Mouse (Mus musculus) embryonic facial prominence, embryonic 11.5 days (tissue): ENCODE measurements around the gene Mblac1. TPM values are rescaled to one million over a fixed set of nuclear protein-coding genes. Genes with fewer than 3 reads are reported as not detected.
A peak's percentile ranks its signal among the peaks of the same experiment; 100 is the strongest.

Source experiments
- ATAC-seq: fragments of 200-750 bp; cut with Nextera tagmentation; replicated peaks from 2 replicates; pipeline ENCODE4 v1.8.0; 2017; ENCODE audit warnings: low read depth; ENCODE audit not compliant: insufficient number of reproducible peaks, low FRiP score, low TSS enrichment
- DNase-seq: peaks from one replicate; pipeline ENCODE4 v3.0.0-alpha.2; 2015; ENCODE audit warnings: low spot score
- H3K27ac ChIP-seq: fragments of 300-500 bp; sonication (generic); replicated peaks from 2 replicates; pipeline ENCODE4 v1.5.1; 2014; ENCODE audit warnings: mild to moderate bottlenecking, low read depth, low read length, control low read depth
- H3K27me3 ChIP-seq: fragments of 300-500 bp; sonication (generic); 2 replicates; pipeline ENCODE4 v1.6.1; 2014; ENCODE audit warnings: mild to moderate bottlenecking, low read length, moderate library complexity, mixed read lengths; ENCODE audit not compliant: control insufficient read depth, insufficient read depth
- H3K36me3 ChIP-seq: fragments of 300-500 bp; sonication (generic); replicated peaks from 2 replicates; pipeline ENCODE4 v1.6.1; 2014; ENCODE audit warnings: low read depth, mild to moderate bottlenecking, low read length, moderate library complexity, mixed read lengths; ENCODE audit not compliant: control insufficient read depth, insufficient read depth
- H3K4me1 ChIP-seq: fragments of 300-500 bp; sonication (generic); 2 replicates; pipeline ENCODE4 v1.6.1; 2014; ENCODE audit warnings: low read length, mixed read lengths; ENCODE audit not compliant: control insufficient read depth, insufficient read depth
- H3K4me2 ChIP-seq: fragments of 300-500 bp; sonication (generic); 2 replicates; pipeline ENCODE4 v1.6.1; 2014; ENCODE audit warnings: low read depth, mild to moderate bottlenecking, control low read depth, low read length, moderate library complexity
- H3K4me3 ChIP-seq: fragments of 300-500 bp; sonication (generic); 2 replicates; pipeline ENCODE4 v1.5.1; 2014; ENCODE audit warnings: low read depth, low read length, control low read depth
- H3K9ac ChIP-seq: fragments of 300-500 bp; sonication (generic); replicated peaks from 2 replicates; pipeline ENCODE4 v1.6.1; 2014; ENCODE audit warnings: mild to moderate bottlenecking, control low read depth, low read length
- H3K9me3 ChIP-seq: fragments of 300-500 bp; sonication (generic); replicated peaks from 2 replicates; pipeline ENCODE4 v1.6.1; 2016; ENCODE audit warnings: mild to moderate bottlenecking, low read length, inconsistent platforms, mixed read lengths; ENCODE audit not compliant: control insufficient read depth
- WGBS: fragments of 180-500 bp; shearing (Covaris S2); extraction: QIAGEN DNeasy Blood & Tissue Kit; methylation state at CpG from one replicate; pipeline ENCODE4 v1.1.7; 2014; 5-methylcytosine and 5-hydroxymethylcytosine counted together
- polyA plus RNA-seq: library from polyadenylated mRNA; unstranded; fragments of >200 nt; fragmentation: Nextera tagmentation; extraction: Ambion mirVana; gene quantifications from 2 replicates; pipeline ENCODE4 v1.2.1, GENCODE M21; 2014

The Mblac1 gene
- 8.1 and 8.6 TPM in 2 replicates for polyA plus RNA-seq

DNA sequence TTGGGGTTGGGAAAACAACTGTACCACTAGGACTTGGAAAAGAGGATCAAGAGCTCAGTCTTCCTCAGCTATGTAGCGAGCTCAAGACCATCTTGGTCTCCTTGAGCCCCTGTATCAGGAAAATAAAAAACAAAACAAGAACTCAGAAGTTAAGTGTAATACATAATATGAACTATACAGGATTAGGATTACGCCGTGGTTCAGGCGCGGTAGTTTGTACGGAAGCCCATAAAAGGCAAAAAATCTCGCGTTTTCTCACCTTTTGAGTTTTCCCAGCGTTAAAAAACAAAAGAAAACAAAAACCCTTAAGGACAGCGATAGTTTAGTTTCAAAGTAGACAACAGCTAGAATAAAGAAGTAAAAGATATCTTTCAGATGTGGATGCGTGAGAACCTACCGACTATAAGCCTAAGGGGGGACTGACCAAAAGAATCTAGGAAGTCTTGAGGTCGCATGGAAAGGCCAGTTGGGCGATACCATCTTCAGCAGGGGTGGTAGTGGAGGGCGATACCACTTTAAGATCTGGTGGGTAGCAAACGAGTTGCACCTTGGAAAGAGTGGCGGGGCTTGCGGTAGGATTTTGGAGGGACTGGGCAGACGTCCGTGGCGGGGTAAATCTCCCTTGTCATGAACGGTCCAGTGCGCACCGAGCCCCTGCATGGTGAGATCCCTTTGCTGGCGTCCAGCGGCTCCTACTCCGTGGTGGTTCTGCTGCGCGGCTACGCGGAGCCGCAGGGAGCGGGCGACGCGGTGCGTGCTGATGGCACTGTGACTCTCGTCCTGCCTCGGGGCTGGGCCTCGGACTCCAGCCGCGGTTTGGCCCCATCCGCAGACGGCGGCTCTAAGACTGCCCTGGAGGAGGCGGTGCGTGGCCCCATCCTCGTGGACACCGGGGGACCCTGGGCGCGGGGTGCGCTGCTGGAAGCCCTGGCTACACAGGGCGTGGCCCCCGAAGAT lies at the start of gene Mblac1:
TSS of gene Mblac1 (plus strand) at position 544 of the 957 bp plus-strand sequence.
- H3K36me3 ChIP-seq = peaks cover 4% of the 10 kb centered on the region; the same call in 1 of the 2 replicates
- H3K9me3 ChIP-seq = no peaks in the 10 kb centered on the region
- peak within 1 kb of the TSS; percentile 89 for H3K9ac ChIP-seq
- ATAC-seq = peak; percentile 82
- H3K4me2 ChIP-seq = peak within 1 kb of the TSS; percentile 96
- H3K4me1 ChIP-seq = no peaks in the 10 kb centered on the region
- H3K27ac ChIP-seq = peak within 1 kb of the TSS; percentile 31; the same call in 1 of the 2 replicates
- WGBS = 9% methylated on average over 54 of the region's 54 CpGs
- peak within 1 kb of the TSS; percentile 68 for H3K4me3 ChIP-seq
- H3K27me3 ChIP-seq = no peaks in the 10 kb centered on the region
- peak; percentile 86 for DNase-seq

DNA sequence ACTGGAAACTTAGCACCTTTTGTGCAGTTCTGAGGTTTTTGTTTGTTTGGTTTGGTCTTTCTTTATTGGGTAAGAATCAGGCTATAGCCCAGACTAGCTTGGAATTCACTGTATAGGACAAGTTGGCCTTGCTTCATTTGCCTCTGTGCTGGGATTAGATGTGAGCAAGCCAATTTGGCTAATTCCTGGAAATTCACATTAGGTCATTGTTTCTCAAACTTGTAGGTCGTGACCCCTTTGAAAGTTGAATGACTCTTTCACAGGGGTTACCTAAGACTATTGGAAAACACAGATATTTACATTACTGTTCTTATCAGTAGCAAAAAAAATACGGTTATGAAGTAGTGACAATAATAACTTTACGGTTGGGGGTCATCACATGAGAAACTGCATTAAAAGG lies 39.7 kb upstream of the Mblac1 start:
- no peaks in the 10 kb centered on the region for H3K9me3 ChIP-seq
- H3K4me3 ChIP-seq = peak overlapping the region; percentile 79
- WGBS = 84% methylated on average over 3 of the region's 3 CpGs
- no peak overlapping the region; the same call in 1 of the 2 replicates for H3K9ac ChIP-seq
- peak overlapping the region; percentile 45 for H3K4me2 ChIP-seq
- H3K27me3 ChIP-seq = no peaks in the 10 kb centered on the region
- ATAC-seq (no peak), DNase-seq (no peak)
- H3K4me1 ChIP-seq = no peaks in the 10 kb centered on the region
- H3K36me3 ChIP-seq = peaks cover 9% of the 10 kb centered on the region
- no peak overlapping the region for H3K27ac ChIP-seq

DNA sequence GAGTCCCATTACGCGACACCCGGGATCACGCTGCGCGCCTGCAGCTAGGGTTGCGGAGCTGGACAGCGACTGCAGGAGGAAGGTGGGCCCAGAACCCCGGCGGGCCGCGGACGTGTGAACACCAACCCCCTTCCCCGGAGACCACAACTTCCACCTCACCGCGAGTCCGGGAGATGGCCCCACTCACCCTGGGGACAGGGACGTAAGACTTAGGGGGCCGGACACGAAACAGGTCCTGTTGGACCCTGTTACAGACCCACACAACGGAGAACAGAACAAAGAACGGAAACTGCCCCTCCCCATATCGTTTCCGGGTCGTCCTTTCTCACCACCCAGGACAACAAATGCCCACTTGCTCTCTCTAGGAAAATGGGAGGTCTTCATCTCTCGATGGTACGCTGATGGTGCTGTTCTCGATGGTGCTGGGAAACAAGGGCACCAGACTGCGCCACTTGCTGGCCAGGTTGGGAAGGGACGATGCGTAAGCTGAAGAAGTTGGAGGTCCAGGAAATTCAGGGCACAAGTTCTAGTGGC lies 38.6 kb upstream of the Mblac1 start, which contains the start of gene Zfp113:
TSS of gene Zfp113 (minus strand) at position 302 of the 534 bp plus-strand sequence.
- Histone ChIP-seq H3K36me3 (peaks cover 8% of the 10 kb centered on the region), H3K9ac (peak within 1 kb of the TSS; percentile 93), H3K9me3 (no peaks in the 10 kb centered on the region), H3K4me1 (no peaks in the 10 kb centered on the region), H3K27me3 (no peaks in the 10 kb centered on the region), H3K4me2 (peak within 1 kb of the TSS; percentile 45), H3K27ac (peak within 1 kb of the TSS; percentile 89), H3K4me3 (peak within 1 kb of the TSS; percentile 79)
- ATAC-seq (peak; percentile 94), DNase-seq (peak; percentile 97)
- 0% methylated on average over 31 of the region's 31 CpGs for WGBS

DNA sequence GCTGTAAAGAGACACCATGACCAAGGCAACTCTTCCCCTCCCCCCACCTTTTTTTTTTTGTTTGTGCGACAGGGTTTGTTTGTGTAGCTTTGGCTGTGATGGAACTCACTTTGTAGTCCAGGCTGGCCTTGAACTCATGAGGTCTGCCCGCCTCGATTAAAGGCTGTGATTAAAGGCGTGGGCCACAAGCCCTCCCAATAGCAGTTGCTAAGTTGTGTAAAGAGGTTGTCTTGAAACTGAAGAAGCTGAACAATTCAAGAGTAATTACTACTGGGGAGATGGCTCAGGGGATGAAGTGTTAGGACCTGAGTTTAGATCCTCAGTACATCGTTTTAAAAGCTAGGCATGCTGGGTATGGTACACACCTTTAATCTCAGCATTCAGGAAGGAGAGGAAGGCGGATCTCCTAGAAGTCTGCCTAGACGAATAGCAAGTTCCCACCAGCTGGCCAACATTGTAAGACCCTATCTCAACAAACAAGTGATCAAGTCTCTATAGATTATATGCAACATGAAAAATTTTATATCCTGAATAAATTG lies 33.8 kb upstream of the Mblac1 start:
- peak overlapping the region; percentile 71 for H3K4me3 ChIP-seq
- H3K4me2 ChIP-seq = peak overlapping the region; percentile 47
- peaks cover 8% of the 10 kb centered on the region for H3K36me3 ChIP-seq
- no peaks in the 10 kb centered on the region for H3K27me3 ChIP-seq
- no peak for DNase-seq
- ATAC-seq = no peak
- WGBS = 67% methylated on average over 7 of the region's 7 CpGs
- no peaks in the 10 kb centered on the region for H3K9me3 ChIP-seq
- no peaks in the 10 kb centered on the region for H3K4me1 ChIP-seq
- no peak overlapping the region for H3K27ac ChIP-seq
- peak overlapping the region; percentile 84 for H3K9ac ChIP-seq

DNA sequence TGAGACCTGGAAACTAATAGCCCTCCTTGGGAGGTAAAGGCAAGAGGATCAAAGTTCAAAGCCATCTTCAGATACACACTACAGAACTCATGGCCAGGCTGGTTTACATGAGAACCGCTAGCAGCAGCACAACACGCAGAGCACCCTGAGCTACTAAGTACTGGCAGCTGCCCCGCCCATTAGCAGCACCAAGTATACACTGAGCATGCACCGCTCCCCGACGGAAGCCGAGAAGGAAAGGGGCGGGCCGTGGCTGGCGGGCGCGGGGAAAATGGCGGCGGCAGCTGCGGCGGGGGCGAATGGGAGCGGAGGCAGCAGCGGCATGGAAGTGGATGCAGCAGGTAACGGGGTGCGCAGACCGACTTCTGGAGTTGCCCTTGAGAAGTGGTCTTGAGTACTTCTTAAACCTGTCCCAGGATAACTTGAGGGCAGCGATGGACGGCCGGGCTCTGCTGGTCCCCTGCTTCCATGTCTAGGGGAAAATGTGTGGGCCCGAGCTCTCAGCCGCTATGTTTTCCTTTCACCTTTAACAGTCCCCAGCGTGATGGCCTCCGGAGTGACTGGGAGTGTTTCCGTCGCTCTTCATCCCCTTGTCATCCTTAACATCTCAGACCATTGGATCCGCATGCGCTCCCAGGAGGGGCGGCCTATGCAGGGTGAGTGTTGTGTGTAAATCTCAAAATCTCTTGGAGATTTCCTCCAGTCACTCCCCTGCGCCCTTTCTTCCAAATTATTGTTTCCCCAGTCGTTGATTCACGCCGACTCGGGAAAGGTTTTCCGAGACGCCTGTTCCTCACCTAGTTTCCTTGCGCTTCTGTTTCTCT lies 33.1 kb upstream of the Mblac1 start, which contains the start of gene Cops6:
TSS of gene Cops6 (plus strand) at position 230 of the 824 bp plus-strand sequence.
- ATAC-seq (peak; percentile 96), DNase-seq (peak; percentile 96)
- Histone ChIP-seq H3K4me3 (peak within 1 kb of the TSS; percentile 71), H3K36me3 (peaks cover 12% of the 10 kb centered on the region), H3K27me3 (no peaks in the 10 kb centered on the region), H3K4me1 (no peaks in the 10 kb centered on the region), H3K9ac (peak within 1 kb of the TSS; percentile 84), H3K4me2 (peak within 1 kb of the TSS; percentile 47), H3K27ac (peak within 1 kb of the TSS; percentile 22; the same call in 1 of the 2 replicates), H3K9me3 (no peaks in the 10 kb centered on the region)
- 1% methylated on average over 42 of the region's 42 CpGs for WGBS

DNA sequence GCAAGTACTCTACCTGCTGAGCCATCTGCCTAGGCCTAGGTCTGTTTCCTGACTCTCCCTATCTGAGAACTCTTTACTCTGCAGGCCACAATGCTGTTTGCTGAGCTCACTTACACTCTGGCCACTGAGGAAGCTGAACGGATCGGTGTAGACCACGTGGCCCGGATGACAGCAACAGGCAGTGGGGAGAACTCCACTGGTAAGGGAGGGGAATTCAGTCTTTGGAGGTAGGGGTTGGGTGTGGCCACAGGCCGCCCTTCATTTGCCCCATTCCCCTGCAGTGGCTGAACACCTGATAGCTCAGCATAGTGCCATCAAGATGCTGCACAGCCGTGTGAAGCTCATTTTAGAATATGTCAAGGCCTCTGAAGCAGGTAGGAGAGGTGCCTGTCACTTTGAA lies 31.1 kb upstream of the Mblac1 start:
- Histone ChIP-seq H3K9me3 (no peaks in the 10 kb centered on the region), H3K36me3 (peaks cover 23% of the 10 kb centered on the region), H3K4me1 (no peaks in the 10 kb centered on the region), H3K9ac (no peak overlapping the region), H3K4me3 (no peak overlapping the region), H3K27ac (no peak overlapping the region), H3K4me2 (no peak overlapping the region), H3K27me3 (no peaks in the 10 kb centered on the region)
- no peak for ATAC-seq
- DNase-seq = no peak
- WGBS = 75% methylated on average over 6 of the region's 6 CpGs

DNA sequence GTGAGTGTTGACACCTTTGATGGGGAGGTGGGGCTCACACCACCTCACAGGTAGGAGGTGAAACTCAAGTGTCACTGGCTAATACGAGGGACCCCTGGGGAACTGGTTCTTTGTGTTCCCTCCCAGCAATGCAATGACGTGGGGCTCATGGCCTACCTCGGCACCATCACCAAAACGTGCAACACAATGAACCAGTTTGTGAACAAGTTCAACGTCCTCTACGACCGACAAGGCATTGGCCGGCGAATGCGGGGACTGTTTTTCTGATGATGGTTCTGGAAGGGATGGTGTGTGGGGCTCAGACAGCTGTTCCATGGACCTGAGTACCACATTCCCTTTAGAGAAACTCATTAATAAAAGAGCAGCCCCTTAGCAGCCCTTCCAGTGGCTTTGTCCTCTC lies 30.5 kb upstream of the Mblac1 start:
- 69% methylated on average over 10 of the region's 10 CpGs for WGBS
- ATAC-seq = no peak

More for the DNA sequence above, 30.5 kb upstream of the Mblac1 start:
- Histone ChIP-seq H3K27ac (no peak overlapping the region), H3K4me1 (no peaks in the 10 kb centered on the region), H3K36me3 (peaks cover 27% of the 10 kb centered on the region), H3K27me3 (no peaks in the 10 kb centered on the region), H3K9me3 (no peaks in the 10 kb centered on the region), H3K4me2 (no peak overlapping the region), H3K4me3 (no peak overlapping the region), H3K9ac (no peak overlapping the region)
- DNase-seq = no peak
